Mouse (Mus musculus) myocyte (in vitro differentiated cells): ENCODE results near the gene Synpr.

ENCODE experiments used
- E2F4 ChIP-seq: IDR thresholded peaks from one replicate; pipeline ENCODE4 v1.6.1; 2011; ENCODE audit warnings: mild to moderate bottlenecking, control low read depth, moderate library complexity; ENCODE audit not compliant: insufficient read depth
- MAX ChIP-seq: IDR thresholded peaks from one replicate; pipeline ENCODE4 v1.6.1; 2011; ENCODE audit warnings: low read depth, mild to moderate bottlenecking, control low read depth
- MYOD1 ChIP-seq, 3 experiments: IDR thresholded peaks; one replicate each; pipeline ENCODE4 v1.6.1; 2011; ENCODE audit warnings: control low read depth in 2 of 3, low read depth in 2 of 3, mild to moderate bottlenecking in 2 of 3, moderate library complexity in 1 of 3; ENCODE audit not compliant: insufficient read length in 2 of 3, control insufficient read depth in 1 of 3
- MYOG ChIP-seq, 3 experiments: IDR thresholded peaks; one replicate each; pipeline ENCODE4 v1.6.1; 2011; ENCODE audit warnings: control low read depth in 2 of 3, low read depth in 2 of 3, mild to moderate bottlenecking in 2 of 3; ENCODE audit not compliant: insufficient read length in 2 of 3, control insufficient read depth in 1 of 3, insufficient read depth in 1 of 3
- POLR2A ChIP-seq: IDR thresholded peaks from one replicate; pipeline ENCODE4 v1.6.1; 2011; ENCODE audit warnings: low read depth, mild to moderate bottlenecking, control low read depth, moderate library complexity; ENCODE audit not compliant: insufficient read length
- POLR2AphosphoS2 ChIP-seq: IDR thresholded peaks from one replicate; pipeline ENCODE4 v1.6.1; 2011; ENCODE audit warnings: low read depth, control low read depth; ENCODE audit not compliant: insufficient read length
- REST ChIP-seq: IDR thresholded peaks from one replicate; pipeline ENCODE4 v1.6.1; 2011; ENCODE audit warnings: mild to moderate bottlenecking, control low read depth, moderate library complexity; ENCODE audit not compliant: insufficient read depth, insufficient read length
- TCF12 ChIP-seq: IDR thresholded peaks from one replicate; pipeline ENCODE4 v1.6.1; 2011; ENCODE audit warnings: mild to moderate bottlenecking, control low read depth; ENCODE audit not compliant: poor library complexity, insufficient read depth, severe bottlenecking
- USF1 ChIP-seq: IDR thresholded peaks from one replicate; pipeline ENCODE4 v1.6.1; 2011; ENCODE audit warnings: low read depth, mild to moderate bottlenecking, control low read depth, moderate library complexity

DNA sequence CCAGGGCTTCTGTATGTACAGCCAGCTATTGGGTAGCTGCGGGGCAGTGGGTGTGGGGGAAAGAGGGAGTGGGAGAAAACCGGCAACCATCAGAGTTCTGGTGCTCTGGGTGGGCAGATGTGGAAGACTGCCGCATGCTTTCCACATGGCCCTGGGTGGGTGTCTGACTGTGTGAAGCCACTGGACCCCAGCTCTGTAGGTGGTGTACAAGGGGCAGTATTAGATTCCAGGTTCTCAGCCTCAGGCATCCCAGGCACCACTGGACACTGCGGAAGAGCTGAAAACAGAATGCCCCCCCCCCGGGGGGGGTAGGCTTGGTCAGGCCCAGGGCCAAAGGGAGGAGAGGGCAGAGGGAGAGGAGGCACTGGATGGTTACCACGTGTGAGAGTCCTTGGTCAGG, 156.1 kb downstream of the Synpr start:
- no peak for TF ChIP-seq POLR2A
- TF ChIP-seq MYOG (IDR thresholded peaks at IDR 0.05; ENCODE audit: control insufficient read depth in 1 of 3, insufficient read depth in 1 of 3, insufficient read length in 2 of 3, low read depth in 2 of 3) = no peak
- TF ChIP-seq TCF12 = no peak
- no peak for TF ChIP-seq MAX
- TF ChIP-seq E2F4 = no peak
- TF ChIP-seq POLR2AphosphoS2 = no peak
- no peak for TF ChIP-seq REST
- TF ChIP-seq MYOD1 (IDR thresholded peaks at IDR 0.05; ENCODE audit: control insufficient read depth in 1 of 3, insufficient read length in 2 of 3, low read depth in 2 of 3) = no peak
- no peak for TF ChIP-seq USF1
